Mouse (Mus musculus) ES-E14 (cell line): ENCODE data around the gene 4933400A11Rik. TPM values are rescaled to one million over a fixed set of nuclear protein-coding genes. Genes with fewer than 3 reads are reported as not detected.

Experiments
- DNase-seq: peaks from one replicate; pipeline ENCODE4 v3.0.0-alpha.2; 2013; ENCODE audit warnings: low read depth, low spot score
- H3K27ac ChIP-seq: 2 replicates; pipeline ENCODE4 v1.5.1; 2012; ENCODE audit warnings: low read depth, mild to moderate bottlenecking, low read length, moderate library complexity, mixed read lengths; ENCODE audit not compliant: poor library complexity, insufficient read depth, severe bottlenecking
- H3K36me3 ChIP-seq: 2 replicates; pipeline ENCODE4 v1.6.1; 2012; ENCODE audit warnings: mild to moderate bottlenecking, low read length, moderate library complexity, mixed read lengths; ENCODE audit not compliant: control insufficient read depth, poor library complexity, insufficient read depth, severe bottlenecking
- H3K4me1 ChIP-seq, 2 experiments: fragments of 150-350 bp in 1 of 2; sonication (generic) in 1 of 2; 2 replicates each; pipeline ENCODE4 v1.6.1; 2012; ENCODE audit warnings: low read length in 2 of 2, mild to moderate bottlenecking in 1 of 2, mixed read lengths in 1 of 2; ENCODE audit not compliant: control insufficient read depth in 2 of 2, insufficient read depth in 2 of 2, poor library complexity in 1 of 2
- H3K4me3 ChIP-seq, 2 experiments: fragments of 150-350 bp in 1 of 2; sonication (generic) in 1 of 2; 2 replicates each; pipeline ENCODE4 v1.5.1; 2012; ENCODE audit warnings: low read length in 2 of 2, low read depth in 1 of 2, mild to moderate bottlenecking in 1 of 2, mixed read lengths in 1 of 2; ENCODE audit not compliant: insufficient read depth in 1 of 2, poor library complexity in 1 of 2, severe bottlenecking in 1 of 2
- H3K9ac ChIP-seq: 2 replicates; pipeline ENCODE4 v1.6.1; 2012; ENCODE audit warnings: low read depth, mild to moderate bottlenecking, low read length, mixed read lengths; ENCODE audit not compliant: poor library complexity, insufficient read depth, severe bottlenecking
- H3K9me3 ChIP-seq: fragments of 150-350 bp; sonication (generic); 2 replicates; pipeline ENCODE4 v1.6.1; 2012; ENCODE audit warnings: low read depth, mild to moderate bottlenecking, low read length; ENCODE audit not compliant: control insufficient read depth, insufficient read depth
- CHD2 ChIP-seq: IDR thresholded peaks from 2 replicates; pipeline ENCODE4 v1.6.1; 2014; ENCODE audit warnings: mild to moderate bottlenecking, low read depth, low read length, inconsistent platforms
- HCFC1 ChIP-seq: IDR thresholded peaks from 2 replicates; pipeline ENCODE4 v1.6.1; 2012; ENCODE audit warnings: low read length, inconsistent platforms, borderline replicate concordance; ENCODE audit not compliant: insufficient read depth
- MAFK ChIP-seq: IDR thresholded peaks from 2 replicates; pipeline ENCODE4 v1.6.1; 2014; ENCODE audit warnings: mild to moderate bottlenecking, low read depth, low read length, inconsistent platforms; ENCODE audit not compliant: insufficient read depth
- ZC3H11A ChIP-seq: IDR thresholded peaks from 2 replicates; pipeline ENCODE4 v1.6.1; 2012; ENCODE audit warnings: low read depth, mild to moderate bottlenecking, inconsistent platforms, low read length, borderline replicate concordance
- ZNF384 ChIP-seq: IDR thresholded peaks from 2 replicates; pipeline ENCODE4 v1.6.1; 2012; ENCODE audit warnings: low read depth, low read length, inconsistent platforms
- in situ Hi-C, 2 experiments: fragments of 600-800 bp; cut with MboI; formaldehyde crosslinking; loops; one replicate each; pipeline ENCODE4 v1.15.1; 2025; ENCODE audit warnings: low sequenced_read_pairs in 2 of 2, inconsistent platforms in 1 of 2; ENCODE audit not compliant: unreplicated experiment in 2 of 2
- total RNA-seq: library from RNA; depleted of rRNA; stranded (reverse); fragments of 300-350 nt; gene quantifications from 2 replicates; pipeline ENCODE4 v1.2.3, GENCODE M21; 2012; rRNA removed

Gene 4933400A11Rik
- total RNA-seq, 1 experiment, result not detected

DNA sequence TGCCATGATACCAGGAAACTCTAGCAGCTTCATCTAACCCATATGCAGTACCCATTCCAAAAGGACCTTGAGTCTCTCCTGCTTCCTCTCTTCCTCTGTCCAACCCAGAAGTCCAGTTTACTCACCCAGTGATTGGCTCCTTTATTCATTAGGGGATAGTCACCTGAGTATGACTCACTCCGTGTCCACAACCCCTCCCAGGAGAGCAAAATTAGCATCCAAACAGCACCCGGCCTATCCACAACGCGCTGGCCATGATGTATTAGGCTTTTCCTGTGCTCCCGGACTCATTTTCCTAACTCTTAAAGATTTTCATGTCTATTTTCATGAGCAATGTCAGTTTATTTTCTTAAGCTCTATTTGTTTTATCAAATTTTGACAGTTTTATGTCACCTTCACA lies 10.3 kb upstream of the 4933400A11Rik start:
- H3K27ac ChIP-seq, result no peak overlapping the region

GRCm38 (mm10) chrX:169758001-169758400 lies 21.4 kb downstream of the 4933400A11Rik start:
- in situ Hi-C loops, result no loop called here
- TF ChIP-seq ZNF384, result no peak
- no peak for TF ChIP-seq CHD2
- no peak for TF ChIP-seq MAFK
- no peak for TF ChIP-seq ZC3H11A
- TF ChIP-seq HCFC1, result no peak
- Histone ChIP-seq H3K9ac (no peak overlapping the region), H3K27ac (no peak overlapping the region), H3K9me3 (no peaks in the 10 kb centered on the region), H3K4me1 (no peaks in the 10 kb centered on the region; a peak in 1 of 4 replicates), H3K4me3 (no peak overlapping the region), H3K36me3 (no peaks in the 10 kb centered on the region)
- DNase-seq, result no peak

More for the DNA sequence above, 10.3 kb upstream of the 4933400A11Rik start:
- no peaks in the 10 kb centered on the region for H3K36me3 ChIP-seq
- H3K4me1 ChIP-seq, result no peaks in the 10 kb centered on the region; a peak in 1 of 4 replicates
- no peak overlapping the region for H3K4me3 ChIP-seq
- in situ Hi-C loops, result no loop called here
- DNase-seq, result no peak
- H3K9me3 ChIP-seq, result no peaks in the 10 kb centered on the region
- H3K9ac ChIP-seq, result no peak overlapping the region
- no peak for TF ChIP-seq ZNF384
- no peak for TF ChIP-seq CHD2
- TF ChIP-seq HCFC1, result no peak
- TF ChIP-seq ZC3H11A, result no peak
- no peak for TF ChIP-seq MAFK

- no peak for DNase-seq
- Histone ChIP-seq H3K4me1 (no peaks in the 10 kb centered on the region), H3K36me3 (no peaks in the 10 kb centered on the region), H3K9me3 (no peaks in the 10 kb centered on the region), H3K27ac (no peak overlapping the region), H3K4me3 (no peak overlapping the region), H3K9ac (no peak overlapping the region)
- in situ Hi-C loops, result no loop called here
- TF ChIP-seq MAFK (no peak), HCFC1 (no peak), ZNF384 (no peak), ZC3H11A (no peak), CHD2 (no peak)
Measured at GRCm38 (mm10) chrX:169735387-169735969, 44.0 kb downstream of the 4933400A11Rik start.

Other genes starting within 250 kb of the 4933400A11Rik start
- gene Mid1, start 94.4 kb downstream of the 4933400A11Rik start, total RNA-seq, result 201 and 316 TPM in 2 replicates
- 165 and 322 TPM in 2 replicates for gene Gm21887, start 230.0 kb upstream of the 4933400A11Rik start, total RNA-seq